Mouse (Mus musculus): Measurements from ENCODE around the gene Nectin3.
"Not testable (repeated sequence)": the region's sequence is repeated elsewhere in the genome, so short reads cannot be mapped to it uniquely, and the experiment has no call there.

The Nectin3 gene

GRCm38 (mm10) chr16:46416177-46416576 is 82.1 kb downstream of the Nectin3 start:
- no peak for DNase-seq (ENCODE audit: low read depth, low spot score)

- DNase-seq (ENCODE audit: low read depth, low spot score): no peak
Observed at GRCm38 (mm10) chr16:46410739-46411057, 87.6 kb downstream of the Nectin3 start.

- no peak for DNase-seq (ENCODE audit: low read depth, low spot score)
Observed at GRCm38 (mm10) chr16:46410053-46410738, 88.1 kb downstream of the Nectin3 start.

GRCm38 (mm10) chr16:46407997-46408396 is 90.3 kb downstream of the Nectin3 start:
- no peak for DNase-seq (ENCODE audit: low read depth, low spot score)

GRCm38 (mm10) chr16:46406844-46407639 is 91.3 kb downstream of the Nectin3 start:
- DNase-seq (ENCODE audit: low read depth, low spot score): no peak

- no peak for DNase-seq (ENCODE audit: low read depth, low spot score)
Observed at GRCm38 (mm10) chr16:46397945-46398344, 100.4 kb downstream of the Nectin3 start.

- no peak for DNase-seq (ENCODE audit: low read depth, low spot score)
Observed at GRCm38 (mm10) chr16:46389415-46390033, 108.8 kb downstream of the Nectin3 start.

- DNase-seq (ENCODE audit: low read depth, low spot score): no peak
Observed at GRCm38 (mm10) chr16:46388527-46389414, 109.6 kb downstream of the Nectin3 start.

- DNase-seq (ENCODE audit: low read depth, low spot score): no peak
Observed at GRCm38 (mm10) chr16:46384279-46384678, 114.0 kb downstream of the Nectin3 start.

GRCm38 (mm10) chr16:46383344-46383743 is 115.0 kb downstream of the Nectin3 start:
- no peak for DNase-seq (ENCODE audit: low read depth, low spot score)

GRCm38 (mm10) chr16:46376575-46376974 is 121.8 kb downstream of the Nectin3 start:
- no peak for DNase-seq (ENCODE audit: low read depth, low spot score)

GRCm38 (mm10) chr16:46362022-46362421 is 136.3 kb downstream of the Nectin3 start:
- no peak for DNase-seq (ENCODE audit: low read depth, low spot score)

- DNase-seq (ENCODE audit: low read depth, low spot score): not testable (repeated sequence)
Observed at GRCm38 (mm10) chr16:46357658-46358057, 140.7 kb downstream of the Nectin3 start.

- no peak for DNase-seq (ENCODE audit: low read depth, low spot score)
Observed at GRCm38 (mm10) chr16:46356663-46357062, 141.7 kb downstream of the Nectin3 start.

Measured in brain, embryonic 18.5 days (tissue).